Mouse (Mus musculus) hindbrain, embryonic 11.5 days (tissue): ENCODE data around the gene Fbxo2. TPM values are rescaled to one million over a fixed set of nuclear protein-coding genes. Genes with fewer than 3 reads are reported as not detected.
A peak's percentile ranks its signal among the peaks of the same experiment; 100 is the strongest.
"Not testable (repeated sequence)": the region's sequence is repeated elsewhere in the genome, so short reads cannot be mapped to it uniquely, and the experiment has no call there.

Experiments used
- ATAC-seq: fragments of 200-750 bp; cut with Nextera tagmentation; 2 replicates; pipeline ENCODE4 v1.8.0; 2017; ENCODE audit warnings: mild to moderate bottlenecking, moderate TSS enrichment, moderate library complexity; ENCODE audit not compliant: low FRiP score
- DNase-seq: peaks from one replicate; pipeline ENCODE4 v3.0.0-alpha.2; 2015; ENCODE audit warnings: low spot score
- H3K27ac ChIP-seq: fragments of 300-500 bp; sonication (generic); 2 replicates; pipeline ENCODE4 v1.5.1; 2014; ENCODE audit warnings: mild to moderate bottlenecking, low read depth, low read length
- H3K27me3 ChIP-seq: fragments of 300-500 bp; sonication (generic); 2 replicates; pipeline ENCODE4 v1.6.1; 2014; ENCODE audit warnings: mild to moderate bottlenecking, low read length, moderate library complexity, mixed read lengths; ENCODE audit not compliant: control insufficient read depth, insufficient read depth
- H3K36me3 ChIP-seq: fragments of 300-500 bp; sonication (generic); 2 replicates; pipeline ENCODE4 v1.6.1; 2014; ENCODE audit warnings: mild to moderate bottlenecking, low read length, moderate library complexity, mixed read lengths; ENCODE audit not compliant: control insufficient read depth, insufficient read depth
- H3K4me1 ChIP-seq: fragments of 300-500 bp; sonication (generic); replicated peaks from 2 replicates; pipeline ENCODE4 v1.6.1; 2014; ENCODE audit warnings: low read length, mixed read lengths; ENCODE audit not compliant: control insufficient read depth, insufficient read depth
- H3K4me2 ChIP-seq: fragments of 300-500 bp; sonication (generic); replicated peaks from 2 replicates; pipeline ENCODE4 v1.6.1; 2014; ENCODE audit warnings: mild to moderate bottlenecking, low read depth, low read length
- H3K4me3 ChIP-seq: fragments of 300-500 bp; sonication (generic); 2 replicates; pipeline ENCODE4 v1.5.1; 2014; ENCODE audit warnings: low read depth, low read length
- H3K9ac ChIP-seq: fragments of 300-500 bp; sonication (generic); 2 replicates; pipeline ENCODE4 v1.6.1; 2014; ENCODE audit warnings: low read depth, low read length
- H3K9me3 ChIP-seq: fragments of 300-500 bp; sonication (generic); 2 replicates; pipeline ENCODE4 v1.6.1; 2016; ENCODE audit warnings: low read length; ENCODE audit not compliant: control insufficient read depth
- WGBS: fragments of 180-500 bp; shearing (Covaris S2); extraction: QIAGEN DNeasy Blood & Tissue Kit; methylation state at CpG from one replicate; pipeline ENCODE4 v1.1.7; 2014; 5-methylcytosine and 5-hydroxymethylcytosine counted together
- polyA plus RNA-seq: library from polyadenylated mRNA; unstranded; fragments of >200 nt; fragmentation: Nextera tagmentation; extraction: Ambion mirVana; gene quantifications from 2 replicates; pipeline ENCODE4 v1.2.1, GENCODE M21; 2014

Fbxo2 gene
- 3.0 and 3.2 TPM in 2 replicates for polyA plus RNA-seq

GRCm38 (mm10) chr4:148160436-148161390 lies at the start of gene Fbxo2, which contains the start of gene Fbxo44:
Gene Fbxo2 (plus strand): TSS chr4:148160621.
Gene Fbxo44 (minus strand): TSS chr4:148160482.
- no peaks in the 10 kb centered on the region for H3K9me3 ChIP-seq
- DNase-seq = peak; percentile 61
- WGBS = 1% methylated on average over 43 of the region's 43 CpGs
- peak within 1 kb of the TSS; percentile 85 for H3K9ac ChIP-seq
- ATAC-seq = no peak; the same call in 1 of the 2 replicates
- H3K4me1 ChIP-seq = peaks cover 14% of the 10 kb centered on the region
- peak within 1 kb of the TSS; percentile 93 for H3K4me2 ChIP-seq
- peaks cover 48% of the 10 kb centered on the region for H3K27me3 ChIP-seq
- H3K4me3 ChIP-seq = peak within 1 kb of the TSS; percentile 73
- peak within 1 kb of the TSS; percentile 91 for H3K27ac ChIP-seq
- peaks cover 5% of the 10 kb centered on the region; the same call in 1 of the 2 replicates for H3K36me3 ChIP-seq

- Histone ChIP-seq H3K27me3 (0 out of 2 replicates have a peak, but pooled peaks cover 3% of the 10 kb centered on the region), H3K9ac (no peak overlapping the region), H3K27ac (no peak overlapping the region), H3K4me2 (no peak overlapping the region), H3K4me3 (no peak overlapping the region), H3K4me1 (peaks cover 10% of the 10 kb centered on the region), H3K9me3 (no peaks in the 10 kb centered on the region), H3K36me3 (peaks cover 5% of the 10 kb centered on the region; the same call in 1 of the 2 replicates)
- WGBS = 89% methylated on average over 12 of the region's 12 CpGs
- ATAC-seq = no peak
- DNase-seq = no peak
Observed at GRCm38 (mm10) chr4:148112519-148112918, 47.9 kb upstream of the Fbxo2 start.

- Histone ChIP-seq H3K4me3 (no peak overlapping the region), H3K27ac (peak overlapping the region; percentile 80), H3K27me3 (0 out of 2 replicates have a peak, but pooled peaks cover 3% of the 10 kb centered on the region), H3K4me2 (no peak overlapping the region), H3K4me1 (peaks cover 8% of the 10 kb centered on the region), H3K9me3 (no peaks in the 10 kb centered on the region), H3K9ac (peak overlapping the region; percentile 59), H3K36me3 (peaks cover 2% of the 10 kb centered on the region; the same call in 1 of the 2 replicates)
- WGBS = 6% methylated on average over 15 of the region's 15 CpGs
- DNase-seq (peak; percentile 96), ATAC-seq (peak; percentile 80)
Observed at GRCm38 (mm10) chr4:148114758-148115391, 45.5 kb upstream of the Fbxo2 start.

GRCm38 (mm10) chr4:148115467-148115866 lies 45.0 kb upstream of the Fbxo2 start:
- Histone ChIP-seq H3K4me1 (peaks cover 8% of the 10 kb centered on the region), H3K4me3 (no peak overlapping the region), H3K27me3 (0 out of 2 replicates have a peak, but pooled peaks cover 3% of the 10 kb centered on the region), H3K36me3 (peaks cover 2% of the 10 kb centered on the region; the same call in 1 of the 2 replicates), H3K9ac (peak overlapping the region; percentile 59; the same call in 1 of the 2 replicates), H3K27ac (peak overlapping the region; percentile 80; the same call in 1 of the 2 replicates), H3K9me3 (no peaks in the 10 kb centered on the region), H3K4me2 (no peak overlapping the region)
- DNase-seq = peak; percentile 61
- 9% methylated on average over 15 of the region's 15 CpGs for WGBS
- ATAC-seq = peak; percentile 36

- WGBS = 79% methylated on average over 4 of the region's 4 CpGs
- Histone ChIP-seq H3K4me1 (peaks cover 8% of the 10 kb centered on the region), H3K27me3 (0 out of 2 replicates have a peak, but pooled peaks cover 3% of the 10 kb centered on the region), H3K4me3 (no peak overlapping the region), H3K4me2 (no peak overlapping the region), H3K27ac (no peak overlapping the region), H3K9me3 (no peaks in the 10 kb centered on the region), H3K36me3 (peaks cover 2% of the 10 kb centered on the region; the same call in 1 of the 2 replicates), H3K9ac (no peak overlapping the region)
- peak; percentile 38 for DNase-seq
- ATAC-seq = no peak
Observed at GRCm38 (mm10) chr4:148116657-148117056, 43.8 kb upstream of the Fbxo2 start.

- Histone ChIP-seq H3K27ac (no peak overlapping the region), H3K4me3 (no peak overlapping the region), H3K4me2 (no peak overlapping the region), H3K27me3 (0 out of 2 replicates have a peak, but pooled peaks cover 3% of the 10 kb centered on the region), H3K36me3 (peaks cover 2% of the 10 kb centered on the region; the same call in 1 of the 2 replicates), H3K9me3 (no peaks in the 10 kb centered on the region), H3K4me1 (peaks cover 8% of the 10 kb centered on the region), H3K9ac (no peak overlapping the region)
- WGBS = 78% methylated on average over 4 of the region's 4 CpGs
- no peak for ATAC-seq
- no peak for DNase-seq
Observed at GRCm38 (mm10) chr4:148117392-148117791, 43.0 kb upstream of the Fbxo2 start.

GRCm38 (mm10) chr4:148119578-148119977 lies 40.8 kb upstream of the Fbxo2 start:
- H3K9me3 ChIP-seq, H3K27me3 ChIP-seq, H3K27ac ChIP-seq, H3K4me2 ChIP-seq, ATAC-seq, H3K9ac ChIP-seq, H3K4me1 ChIP-seq, H3K36me3 ChIP-seq, DNase-seq, H3K4me3 ChIP-seq: not testable (repeated sequence)
- 89% methylated on average over 9 of the region's 9 CpGs for WGBS

GRCm38 (mm10) chr4:148120555-148120954 lies 39.9 kb upstream of the Fbxo2 start:
- H3K27me3 ChIP-seq = no peaks in the 10 kb centered on the region
- H3K36me3 ChIP-seq = no peaks in the 10 kb centered on the region
- DNase-seq (no peak), ATAC-seq (no peak)
- peaks cover 1% of the 10 kb centered on the region; the same call in 1 of the 2 replicates for H3K4me1 ChIP-seq
- H3K4me2 ChIP-seq = no peak overlapping the region
- no peaks in the 10 kb centered on the region for H3K9me3 ChIP-seq
- H3K27ac ChIP-seq = no peak overlapping the region
- H3K4me3 ChIP-seq = no peak overlapping the region
- 83% methylated on average over 9 of the region's 9 CpGs for WGBS
- no peak overlapping the region for H3K9ac ChIP-seq
